Mouse (Mus musculus) embryonic facial prominence, embryonic 11.5 days (tissue): ENCODE measurements at regions not wholly inside any gene's neighbourhood (a gene's known extent, or its start where the extent isn't known, plus 50 kb on each side); places are given as distances from the start of the nearest gene placed in this dataset.
A peak's percentile ranks its signal among the peaks of the same experiment; 100 is the strongest.

Source experiments
- ATAC-seq: fragments of 200-750 bp; cut with Nextera tagmentation; replicated peaks from 2 replicates; pipeline ENCODE4 v1.8.0; 2017; ENCODE audit warnings: low read depth; ENCODE audit not compliant: insufficient number of reproducible peaks, low FRiP score, low TSS enrichment
- DNase-seq: peaks from one replicate; pipeline ENCODE4 v3.0.0-alpha.2; 2015; ENCODE audit warnings: low spot score
- H3K27ac ChIP-seq: fragments of 300-500 bp; sonication (generic); replicated peaks from 2 replicates; pipeline ENCODE4 v1.5.1; 2014; ENCODE audit warnings: mild to moderate bottlenecking, low read depth, low read length, control low read depth
- H3K27me3 ChIP-seq: fragments of 300-500 bp; sonication (generic); 2 replicates; pipeline ENCODE4 v1.6.1; 2014; ENCODE audit warnings: mild to moderate bottlenecking, low read length, moderate library complexity, mixed read lengths; ENCODE audit not compliant: control insufficient read depth, insufficient read depth
- H3K36me3 ChIP-seq: fragments of 300-500 bp; sonication (generic); replicated peaks from 2 replicates; pipeline ENCODE4 v1.6.1; 2014; ENCODE audit warnings: low read depth, mild to moderate bottlenecking, low read length, moderate library complexity, mixed read lengths; ENCODE audit not compliant: control insufficient read depth, insufficient read depth
- H3K4me1 ChIP-seq: fragments of 300-500 bp; sonication (generic); 2 replicates; pipeline ENCODE4 v1.6.1; 2014; ENCODE audit warnings: low read length, mixed read lengths; ENCODE audit not compliant: control insufficient read depth, insufficient read depth
- H3K4me2 ChIP-seq: fragments of 300-500 bp; sonication (generic); 2 replicates; pipeline ENCODE4 v1.6.1; 2014; ENCODE audit warnings: low read depth, mild to moderate bottlenecking, control low read depth, low read length, moderate library complexity
- H3K4me3 ChIP-seq: fragments of 300-500 bp; sonication (generic); 2 replicates; pipeline ENCODE4 v1.5.1; 2014; ENCODE audit warnings: low read depth, low read length, control low read depth
- H3K9ac ChIP-seq: fragments of 300-500 bp; sonication (generic); replicated peaks from 2 replicates; pipeline ENCODE4 v1.6.1; 2014; ENCODE audit warnings: mild to moderate bottlenecking, control low read depth, low read length
- H3K9me3 ChIP-seq: fragments of 300-500 bp; sonication (generic); replicated peaks from 2 replicates; pipeline ENCODE4 v1.6.1; 2016; ENCODE audit warnings: mild to moderate bottlenecking, low read length, inconsistent platforms, mixed read lengths; ENCODE audit not compliant: control insufficient read depth
- WGBS: fragments of 180-500 bp; shearing (Covaris S2); extraction: QIAGEN DNeasy Blood & Tissue Kit; methylation state at CpG from one replicate; pipeline ENCODE4 v1.1.7; 2014; 5-methylcytosine and 5-hydroxymethylcytosine counted together

DNA sequence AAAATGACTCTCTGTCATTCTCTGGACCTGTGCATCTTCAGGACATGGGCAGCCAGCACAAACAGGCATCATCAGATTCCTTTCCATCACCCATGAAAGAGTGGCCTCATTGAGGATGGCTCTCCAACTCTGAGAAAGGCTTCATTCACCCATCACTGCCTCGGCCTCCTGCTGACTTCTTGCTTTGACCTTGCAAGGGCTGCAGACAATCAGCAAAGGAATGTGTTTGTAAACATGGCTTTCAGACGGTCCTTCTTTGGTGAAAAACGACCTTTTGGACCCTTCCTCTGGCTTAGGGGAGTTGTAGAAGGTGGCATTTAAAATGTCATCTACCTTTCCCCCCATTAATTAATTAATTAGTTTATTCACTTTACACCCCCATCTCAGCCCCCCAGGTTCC, 134.3 kb downstream of the Moxd1 start:
- Histone ChIP-seq H3K4me3 (no peak overlapping the region), H3K27me3 (no peaks in the 10 kb centered on the region), H3K4me2 (no peak overlapping the region), H3K27ac (no peak overlapping the region), H3K36me3 (no peaks in the 10 kb centered on the region), H3K9ac (no peak overlapping the region), H3K9me3 (no peaks in the 10 kb centered on the region), H3K4me1 (no peaks in the 10 kb centered on the region)
- no peak for DNase-seq
- 12% methylated on average over 3 of the region's 3 CpGs for WGBS
- no peak for ATAC-seq

DNA sequence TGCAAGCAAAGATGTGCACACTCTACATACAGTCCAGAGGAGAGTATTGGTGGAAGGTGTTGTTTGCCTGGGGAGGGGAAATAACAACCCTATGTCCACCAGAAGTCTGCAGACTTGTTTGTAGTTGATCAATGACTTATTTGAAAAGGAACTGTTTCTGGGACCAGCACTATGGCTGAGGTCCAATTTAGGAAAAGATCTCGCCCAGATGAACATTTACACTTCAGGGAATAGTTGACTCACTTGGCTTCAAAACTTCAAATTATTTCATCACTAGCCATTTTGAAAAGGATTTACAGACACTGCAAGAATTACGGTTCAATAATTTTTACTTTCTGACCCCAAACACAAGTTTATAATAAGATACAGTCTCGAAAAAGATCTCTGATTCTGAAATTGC, 138.1 kb downstream of the Moxd1 start:
- Histone ChIP-seq H3K4me2 (no peak overlapping the region), H3K36me3 (no peaks in the 10 kb centered on the region), H3K9me3 (no peaks in the 10 kb centered on the region), H3K9ac (no peak overlapping the region), H3K4me1 (no peaks in the 10 kb centered on the region), H3K27ac (no peak overlapping the region), H3K27me3 (no peaks in the 10 kb centered on the region), H3K4me3 (no peak overlapping the region)
- ATAC-seq: no peak
- DNase-seq: no peak
- WGBS: 89% methylated on average over 3 of the region's 3 CpGs

DNA sequence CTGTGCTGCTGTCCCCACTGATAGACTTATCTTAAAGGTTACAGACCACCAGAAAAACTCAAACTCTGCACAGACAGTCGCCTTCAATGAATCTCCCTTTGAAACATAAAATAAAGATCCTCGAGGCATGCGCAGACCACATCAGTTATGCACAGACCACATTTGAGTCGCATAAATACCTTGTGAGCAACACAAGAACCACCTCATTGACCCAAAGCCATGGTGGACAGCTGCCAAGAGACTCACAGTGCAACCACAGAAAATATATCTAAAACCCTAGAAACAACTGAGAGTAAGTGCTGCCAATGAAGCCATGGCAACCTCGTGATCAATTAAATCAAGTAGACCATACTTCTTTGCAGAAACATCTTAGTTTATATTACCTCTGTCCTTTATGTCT, 142.1 kb downstream of the Moxd1 start:
- DNase-seq (no peak), ATAC-seq (no peak)
- H3K27ac ChIP-seq: no peak overlapping the region
- no peaks in the 10 kb centered on the region for H3K4me1 ChIP-seq
- WGBS: 74% methylated on average over 5 of the region's 5 CpGs
- H3K4me3 ChIP-seq: no peak overlapping the region
- H3K9me3 ChIP-seq: no peaks in the 10 kb centered on the region
- no peak overlapping the region for H3K9ac ChIP-seq
- no peaks in the 10 kb centered on the region for H3K36me3 ChIP-seq
- no peaks in the 10 kb centered on the region for H3K27me3 ChIP-seq
- H3K4me2 ChIP-seq: no peak overlapping the region

DNA sequence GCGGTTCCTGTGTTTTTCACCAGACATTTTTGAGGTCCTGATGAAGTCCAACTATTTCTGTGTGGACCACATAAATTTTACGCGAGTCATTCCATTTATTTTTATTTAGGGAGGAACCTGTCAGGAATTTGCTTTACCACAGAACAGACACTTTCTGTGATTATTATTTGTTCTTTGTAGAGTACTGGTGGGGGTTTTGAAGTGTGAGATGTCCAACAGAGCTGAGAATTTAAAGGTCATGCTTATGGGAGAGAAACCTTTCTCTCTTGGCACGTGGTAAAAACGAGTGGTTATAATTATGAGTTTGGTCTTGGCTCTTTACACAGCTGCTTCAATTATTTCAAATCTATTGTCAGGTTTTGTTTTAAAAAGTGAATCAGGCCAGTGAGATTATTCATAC, 143.7 kb downstream of the Moxd1 start:
- Histone ChIP-seq H3K4me3 (no peak overlapping the region), H3K4me1 (no peaks in the 10 kb centered on the region), H3K9ac (no peak overlapping the region), H3K27me3 (no peaks in the 10 kb centered on the region), H3K36me3 (no peaks in the 10 kb centered on the region), H3K4me2 (no peak overlapping the region), H3K9me3 (no peaks in the 10 kb centered on the region), H3K27ac (no peak overlapping the region)
- 73% methylated on average over 5 of the region's 5 CpGs for WGBS
- ATAC-seq: no peak
- no peak for DNase-seq

DNA sequence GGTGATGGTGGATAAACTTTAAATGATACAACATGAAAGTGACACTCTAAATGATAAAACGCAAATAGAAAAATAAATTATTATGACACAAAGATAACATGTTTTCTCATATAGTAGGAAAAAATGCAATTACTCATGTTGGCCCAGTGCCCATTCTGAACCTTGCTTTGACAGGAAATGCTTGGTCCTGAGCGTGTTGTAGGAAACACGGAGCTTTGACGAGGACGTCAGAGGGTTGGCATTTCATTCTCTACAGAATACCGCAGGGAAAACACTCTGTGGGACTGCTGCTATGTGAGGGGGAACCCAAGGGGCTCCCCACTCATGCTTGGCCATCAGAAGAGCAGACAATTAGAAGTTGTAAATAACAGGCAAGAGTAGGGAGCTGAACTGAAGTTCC, 150.6 kb downstream of the Moxd1 start:
- Histone ChIP-seq H3K9me3 (no peaks in the 10 kb centered on the region), H3K9ac (no peak overlapping the region), H3K4me1 (no peaks in the 10 kb centered on the region), H3K27me3 (no peaks in the 10 kb centered on the region), H3K4me2 (no peak overlapping the region), H3K4me3 (no peak overlapping the region), H3K27ac (no peak overlapping the region), H3K36me3 (no peaks in the 10 kb centered on the region)
- ATAC-seq (no peak), DNase-seq (no peak)
- 71% methylated on average over 6 of the region's 6 CpGs for WGBS

DNA sequence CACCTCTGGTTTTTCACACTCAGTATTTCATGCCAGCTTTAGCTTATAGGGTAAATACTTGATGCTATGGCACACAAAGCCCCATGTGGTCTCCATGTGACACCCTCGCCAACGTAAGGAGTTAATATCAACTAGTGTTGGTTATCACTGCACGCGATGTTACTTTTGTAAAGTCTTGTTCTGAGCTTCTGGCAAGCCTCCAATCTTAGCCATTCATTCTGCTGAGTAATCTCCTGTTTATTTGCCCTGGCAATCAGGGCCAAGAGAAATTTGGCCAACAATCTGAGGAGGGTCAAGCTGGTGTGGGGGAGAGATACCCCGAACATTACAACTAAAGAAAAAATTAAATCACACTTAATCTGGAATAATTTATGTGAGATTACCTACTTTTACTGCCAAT, 156.0 kb downstream of the Moxd1 start:
- Histone ChIP-seq H3K9ac (no peak overlapping the region), H3K36me3 (no peaks in the 10 kb centered on the region), H3K27ac (no peak overlapping the region), H3K4me2 (no peak overlapping the region), H3K27me3 (no peaks in the 10 kb centered on the region), H3K4me1 (no peaks in the 10 kb centered on the region), H3K9me3 (no peaks in the 10 kb centered on the region), H3K4me3 (no peak overlapping the region)
- DNase-seq (no peak), ATAC-seq (no peak)
- 90% methylated on average over 5 of the region's 5 CpGs for WGBS

DNA sequence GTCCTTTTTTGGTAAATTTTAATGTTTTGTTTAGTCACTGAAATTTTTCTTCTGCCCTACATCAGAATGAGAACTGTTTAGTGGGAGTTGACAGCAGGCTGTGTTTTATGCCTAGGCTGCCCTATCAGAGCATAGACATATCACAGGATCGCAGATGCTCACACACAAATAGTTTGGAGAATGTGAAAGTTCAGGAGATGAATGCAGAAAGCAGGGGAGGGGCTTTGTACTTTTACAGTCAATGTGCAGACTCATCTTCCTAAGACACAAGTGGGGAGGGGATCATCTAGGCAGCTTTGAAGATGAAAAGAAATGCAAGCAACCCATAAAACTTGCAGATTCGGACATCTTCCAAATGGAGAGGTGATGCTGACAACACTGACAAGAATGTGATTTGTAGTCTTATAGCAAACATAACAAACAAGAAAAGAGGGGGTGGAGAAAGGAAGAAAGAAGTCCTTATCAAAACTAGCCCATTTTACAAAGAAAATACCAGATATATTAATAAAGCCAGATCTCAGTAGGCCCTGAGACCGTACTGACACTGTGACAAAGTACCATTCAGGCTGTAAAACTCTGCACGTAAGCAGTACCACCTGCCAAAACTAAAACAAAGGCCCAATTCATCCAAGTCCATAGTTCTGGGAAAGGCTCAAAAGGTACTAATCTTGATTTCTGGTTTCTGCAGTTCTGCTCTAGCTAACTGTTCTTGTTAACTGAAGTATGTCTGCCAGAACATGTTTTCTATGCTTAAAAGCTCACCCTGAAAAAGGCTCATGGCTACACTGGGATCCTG, 157.4 kb downstream of the Moxd1 start:
- Histone ChIP-seq H3K27ac (no peak overlapping the region), H3K4me1 (no peaks in the 10 kb centered on the region), H3K9me3 (no peaks in the 10 kb centered on the region), H3K4me2 (no peak overlapping the region), H3K9ac (no peak overlapping the region), H3K4me3 (no peak overlapping the region), H3K36me3 (no peaks in the 10 kb centered on the region), H3K27me3 (no peaks in the 10 kb centered on the region)
- ATAC-seq: no peak
- DNase-seq: no peak
- WGBS: 78% methylated on average over 4 of the region's 4 CpGs

DNA sequence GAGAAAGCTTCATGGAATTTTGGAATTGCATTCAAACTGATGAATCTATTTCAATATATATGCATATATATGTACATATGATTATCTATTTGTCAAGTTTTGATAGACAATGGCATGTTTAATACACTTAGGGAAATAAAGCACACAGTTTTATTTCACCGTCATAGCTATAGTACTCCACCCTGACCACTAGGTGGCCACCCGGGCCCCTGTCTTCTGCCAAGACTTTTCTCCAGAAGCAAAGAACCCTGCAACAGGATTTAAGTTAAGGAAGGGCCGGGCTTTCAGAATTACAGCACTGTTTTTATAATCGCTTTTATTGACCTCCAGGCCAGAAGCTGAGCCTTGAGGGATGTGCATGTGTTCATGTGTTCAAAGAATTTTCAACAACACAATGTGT, 158.6 kb downstream of the Moxd1 start:
- no peaks in the 10 kb centered on the region for H3K4me1 ChIP-seq
- H3K36me3 ChIP-seq: no peaks in the 10 kb centered on the region
- ATAC-seq: no peak
- no peak overlapping the region for H3K4me2 ChIP-seq
- no peak overlapping the region for H3K4me3 ChIP-seq
- 29% methylated on average over 4 of the region's 4 CpGs for WGBS
- H3K9ac ChIP-seq: no peak overlapping the region
- no peak overlapping the region for H3K27ac ChIP-seq
- H3K27me3 ChIP-seq: no peaks in the 10 kb centered on the region
- peak; percentile 66 for DNase-seq
- no peaks in the 10 kb centered on the region for H3K9me3 ChIP-seq
